Mouse (Mus musculus) hindbrain, embryonic 12.5 days (tissue): ENCODE results near the gene Nupr1. TPM values are rescaled to one million over a fixed set of nuclear protein-coding genes. Genes with fewer than 3 reads are reported as not detected.

ENCODE experiments used
- ATAC-seq: fragments of 200-750 bp; cut with Nextera tagmentation; 2 replicates; pipeline ENCODE4 v1.8.0; 2017; ENCODE audit warnings: moderate TSS enrichment; ENCODE audit not compliant: low FRiP score
- H3K27ac ChIP-seq: fragments of 300-500 bp; sonication (generic); 2 replicates; pipeline ENCODE4 v1.5.1; 2016; ENCODE audit warnings: mild to moderate bottlenecking
- H3K27me3 ChIP-seq: fragments of 300-500 bp; sonication (generic); 2 replicates; pipeline ENCODE4 v1.6.1; 2016; ENCODE audit warnings: mild to moderate bottlenecking
- H3K36me3 ChIP-seq: fragments of 300-500 bp; sonication (generic); 2 replicates; pipeline ENCODE4 v1.6.1; 2016; ENCODE audit warnings: mild to moderate bottlenecking
- H3K4me1 ChIP-seq: fragments of 300-500 bp; sonication (generic); 2 replicates; pipeline ENCODE4 v1.6.1; 2016
- H3K4me2 ChIP-seq: fragments of 300-500 bp; sonication (generic); replicated peaks from 2 replicates; pipeline ENCODE4 v1.6.1; 2016; ENCODE audit warnings: mild to moderate bottlenecking
- H3K4me3 ChIP-seq: fragments of 300-500 bp; sonication (generic); 2 replicates; pipeline ENCODE4 v1.5.1; 2016; ENCODE audit warnings: mild to moderate bottlenecking
- H3K9ac ChIP-seq: fragments of 300-500 bp; sonication (generic); 2 replicates; pipeline ENCODE4 v1.6.1; 2016; ENCODE audit warnings: mild to moderate bottlenecking, moderate library complexity
- H3K9me3 ChIP-seq: fragments of 300-500 bp; sonication (generic); replicated peaks from 2 replicates; pipeline ENCODE4 v1.6.1; 2016; ENCODE audit warnings: mild to moderate bottlenecking
- WGBS: fragments of 180-500 bp; shearing (Covaris S2); methylation state at CpG from one replicate; pipeline ENCODE4 v1.1.7; 2016; 5-methylcytosine and 5-hydroxymethylcytosine counted together
- polyA plus RNA-seq: library from polyadenylated mRNA; unstranded; fragments of >200 nt; fragmentation: Nextera tagmentation; extraction: Ambion mirVana; gene quantifications from 2 replicates; pipeline ENCODE4 v1.2.1, GENCODE M21; 2016

Gene Nupr1
- polyA plus RNA-seq, 1 experiment from 2014 or later: 3.8 TPM

DNA sequence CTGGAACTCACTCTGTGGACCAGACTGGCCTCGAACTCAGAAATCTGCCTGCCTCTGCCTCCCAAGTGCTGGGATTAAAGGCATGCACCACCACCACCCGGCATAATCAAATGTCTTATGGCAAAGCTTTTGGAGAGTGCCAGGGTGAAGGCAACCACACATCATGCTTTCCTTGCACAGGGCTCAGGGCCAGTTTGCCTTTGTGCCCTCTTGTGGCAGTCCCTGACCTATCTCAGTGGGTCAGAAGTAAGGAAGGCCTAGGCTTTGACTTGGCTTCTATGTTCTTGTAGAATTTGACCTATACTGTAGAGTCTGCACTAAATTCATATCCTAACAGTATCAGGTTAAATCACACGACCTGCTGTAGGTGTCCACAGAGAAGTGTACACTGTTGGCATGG, 14.0 kb downstream of the Nupr1 start:
- 77% methylated on average over 3 of the region's 3 CpGs for WGBS
- ATAC-seq: no peak
- no peaks in the 10 kb centered on the region for H3K36me3 ChIP-seq

DNA sequence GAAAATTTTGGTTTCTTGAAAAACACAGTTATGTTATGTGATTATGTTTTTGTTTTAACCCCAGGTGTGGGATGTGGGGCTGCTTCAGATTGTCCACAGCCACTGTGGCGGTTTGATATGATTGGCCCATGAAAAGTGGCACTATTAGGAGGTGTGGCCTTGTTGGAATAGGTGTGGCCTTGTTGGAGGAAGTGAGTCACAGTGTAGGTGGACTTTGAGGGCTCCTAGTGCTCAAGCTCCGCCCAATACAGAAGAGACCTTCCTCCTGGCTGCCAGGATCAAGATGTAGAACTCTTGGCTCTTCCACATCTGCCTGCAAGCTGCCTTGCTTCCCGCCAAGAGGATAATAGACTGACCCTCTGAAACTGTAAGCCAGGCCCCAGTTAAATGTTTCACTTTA, 17.9 kb downstream of the Nupr1 start:
- no peaks in the 10 kb centered on the region for H3K9me3 ChIP-seq
- H3K9ac ChIP-seq: no peak overlapping the region
- WGBS: 80% methylated on average over 3 of the region's 3 CpGs
- H3K4me3 ChIP-seq: no peak overlapping the region
- no peaks in the 10 kb centered on the region for H3K4me1 ChIP-seq
- H3K27me3 ChIP-seq: no peaks in the 10 kb centered on the region
- no peak overlapping the region for H3K27ac ChIP-seq
- no peak overlapping the region for H3K4me2 ChIP-seq
- ATAC-seq: no peak
- H3K36me3 ChIP-seq: no peaks in the 10 kb centered on the region

More for the DNA sequence above, 14.0 kb downstream of the Nupr1 start:
- no peaks in the 10 kb centered on the region for H3K9me3 ChIP-seq
- H3K27me3 ChIP-seq: no peaks in the 10 kb centered on the region
- no peak overlapping the region for H3K4me2 ChIP-seq
- no peak overlapping the region for H3K4me3 ChIP-seq
- no peaks in the 10 kb centered on the region for H3K4me1 ChIP-seq
- H3K9ac ChIP-seq: no peak overlapping the region
- no peak overlapping the region for H3K27ac ChIP-seq

DNA sequence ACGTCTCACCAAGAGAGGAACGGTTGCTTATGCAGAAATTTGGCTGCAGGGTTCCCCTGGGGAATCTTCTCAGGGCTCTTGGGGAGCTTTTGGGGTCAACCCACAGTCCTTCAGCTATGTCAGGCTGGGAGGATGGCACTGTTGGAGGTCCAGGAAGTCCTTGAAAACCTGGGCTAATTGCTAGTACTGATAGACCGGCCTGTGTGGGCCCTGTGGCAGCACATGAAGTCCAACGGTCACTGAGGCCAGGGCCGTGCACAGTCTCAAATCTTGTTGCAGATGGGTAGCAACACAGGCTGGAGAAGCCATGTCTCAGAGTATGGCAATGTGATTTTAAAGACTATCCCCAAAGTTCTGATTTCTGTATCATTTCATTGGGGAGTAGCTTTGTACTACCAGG, 22.9 kb downstream of the Nupr1 start:
- Histone ChIP-seq H3K9me3 (no peaks in the 10 kb centered on the region), H3K4me3 (no peak overlapping the region), H3K27me3 (no peaks in the 10 kb centered on the region), H3K4me1 (no peaks in the 10 kb centered on the region), H3K36me3 (no peaks in the 10 kb centered on the region), H3K9ac (no peak overlapping the region), H3K4me2 (no peak overlapping the region), H3K27ac (no peak overlapping the region)
- 88% methylated on average over 5 of the region's 5 CpGs for WGBS
- ATAC-seq: no peak

DNA sequence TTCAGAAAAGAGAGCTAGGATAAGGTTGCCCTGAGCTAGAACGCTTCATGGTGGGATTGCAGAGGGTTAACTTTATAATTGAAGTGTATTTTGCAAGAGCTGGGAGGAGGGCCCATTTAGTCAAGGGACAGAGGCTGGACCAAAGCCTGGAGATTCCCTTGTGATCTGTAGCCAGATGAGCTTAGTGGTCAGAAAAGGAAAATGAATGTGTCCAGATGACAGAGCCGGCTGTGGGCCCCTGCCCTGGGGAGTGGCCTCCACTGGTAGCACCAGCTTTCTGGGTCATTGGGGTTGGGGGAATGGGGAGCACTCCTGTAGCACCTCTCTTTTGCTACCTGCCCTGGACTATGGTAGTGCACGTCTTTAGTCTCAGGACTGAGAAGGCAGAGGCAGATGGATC, 23.6 kb downstream of the Nupr1 start:
- no peaks in the 10 kb centered on the region for H3K9me3 ChIP-seq
- no peak overlapping the region for H3K4me2 ChIP-seq
- 79% methylated on average over 3 of the region's 3 CpGs for WGBS
- no peak overlapping the region for H3K4me3 ChIP-seq
- no peaks in the 10 kb centered on the region for H3K4me1 ChIP-seq
- no peaks in the 10 kb centered on the region for H3K36me3 ChIP-seq
- no peak overlapping the region for H3K27ac ChIP-seq
- ATAC-seq: no peak
- H3K9ac ChIP-seq: no peak overlapping the region
- H3K27me3 ChIP-seq: no peaks in the 10 kb centered on the region

DNA sequence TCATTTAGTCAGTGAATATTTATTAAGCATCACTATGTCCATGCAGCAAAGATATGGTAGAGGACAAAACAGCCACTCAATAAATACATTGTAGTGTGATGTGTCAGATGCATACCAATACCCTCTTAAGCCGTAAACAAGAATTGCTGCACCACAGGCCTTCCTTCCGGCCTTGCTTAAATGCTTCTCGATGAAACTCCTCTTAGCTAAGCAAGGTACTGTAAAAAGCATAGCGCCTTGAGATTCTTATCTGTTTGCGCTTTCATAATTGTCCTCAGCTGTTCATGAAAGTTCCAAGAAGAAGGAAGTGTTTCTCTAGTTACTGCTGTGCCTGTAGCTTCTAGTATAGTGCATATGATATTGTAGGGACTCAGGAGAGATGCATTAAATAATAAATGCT, 24.1 kb downstream of the Nupr1 start:
- Histone ChIP-seq H3K9me3 (no peaks in the 10 kb centered on the region), H3K27me3 (no peaks in the 10 kb centered on the region), H3K4me1 (no peaks in the 10 kb centered on the region), H3K9ac (no peak overlapping the region), H3K4me3 (no peak overlapping the region), H3K4me2 (no peak overlapping the region), H3K27ac (no peak overlapping the region), H3K36me3 (no peaks in the 10 kb centered on the region)
- 93% methylated on average over 5 of the region's 5 CpGs for WGBS
- no peak for ATAC-seq

DNA sequence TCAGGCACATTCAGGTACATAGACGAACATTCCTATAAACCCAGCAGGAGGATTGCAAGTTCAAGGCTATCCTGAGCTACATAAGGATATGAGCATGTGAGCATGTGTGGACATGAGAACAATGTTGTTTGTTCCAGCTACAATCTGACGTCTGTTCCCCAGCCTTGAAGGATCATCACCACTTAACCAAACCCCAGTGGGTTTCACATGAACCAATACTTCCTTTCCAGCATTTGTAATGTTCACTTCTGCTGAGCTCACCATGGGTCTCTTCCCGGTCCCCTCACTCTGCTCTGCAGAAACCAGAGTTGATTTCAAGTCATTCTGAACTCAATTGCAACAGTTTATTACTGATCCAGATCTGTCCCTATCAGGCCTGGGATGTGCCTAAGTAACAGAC, 28.0 kb downstream of the Nupr1 start:
- no peak for ATAC-seq
- Histone ChIP-seq H3K27me3 (no peaks in the 10 kb centered on the region), H3K4me1 (no peaks in the 10 kb centered on the region), H3K4me2 (no peak overlapping the region), H3K4me3 (no peak overlapping the region), H3K36me3 (no peaks in the 10 kb centered on the region), H3K27ac (no peak overlapping the region), H3K9me3 (no peaks in the 10 kb centered on the region), H3K9ac (no peak overlapping the region)
- WGBS: 76% methylated on average over 3 of the region's 3 CpGs

DNA sequence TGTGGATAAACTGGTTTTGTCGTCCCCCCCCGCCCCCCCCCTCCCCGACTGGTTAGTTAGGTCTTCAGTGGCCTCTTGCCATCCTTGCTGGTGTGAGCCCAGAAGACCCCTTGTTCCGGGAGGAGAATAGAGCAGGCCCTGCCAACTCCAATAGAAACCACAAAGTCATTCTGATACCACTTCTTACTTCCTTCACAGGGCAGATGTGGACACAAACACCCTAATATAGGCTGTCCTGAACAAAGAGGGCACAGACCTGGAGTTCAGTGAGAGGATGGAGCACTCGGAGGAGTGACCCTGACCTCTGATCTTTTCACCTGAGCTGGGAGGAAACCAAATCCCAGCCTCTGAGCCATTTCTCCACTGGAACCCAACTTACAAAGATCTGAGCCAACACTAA, 28.8 kb downstream of the Nupr1 start:
- ATAC-seq: no peak
- Histone ChIP-seq H3K27ac (no peak overlapping the region), H3K4me3 (no peak overlapping the region), H3K36me3 (no peaks in the 10 kb centered on the region), H3K4me2 (no peak overlapping the region), H3K4me1 (no peaks in the 10 kb centered on the region), H3K27me3 (no peaks in the 10 kb centered on the region), H3K9ac (no peak overlapping the region), H3K9me3 (no peaks in the 10 kb centered on the region)
- 47% methylated on average over 5 of the region's 5 CpGs for WGBS

DNA sequence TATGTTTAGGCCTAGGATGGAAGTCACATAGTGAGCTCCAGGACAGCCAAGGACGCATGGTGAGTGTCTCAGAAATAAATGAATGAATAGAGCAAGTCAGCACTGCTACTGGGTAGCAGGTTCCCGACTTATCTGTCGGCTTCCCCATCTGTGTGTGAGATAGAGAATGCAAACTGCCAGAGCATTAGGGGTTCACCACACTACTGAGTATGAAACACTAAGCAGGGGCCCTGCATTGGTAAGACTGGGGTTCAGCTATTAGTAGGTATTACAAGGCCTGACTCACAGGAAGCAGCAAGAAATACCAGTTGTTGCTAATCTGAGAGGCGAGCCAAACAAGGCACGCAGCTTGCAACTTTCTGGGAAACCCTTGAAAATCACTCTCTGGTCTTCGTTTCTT, 31.7 kb downstream of the Nupr1 start:
- Histone ChIP-seq H3K36me3 (no peaks in the 10 kb centered on the region), H3K27me3 (no peaks in the 10 kb centered on the region), H3K4me1 (no peaks in the 10 kb centered on the region), H3K27ac (no peak overlapping the region), H3K4me2 (no peak overlapping the region), H3K9ac (no peak overlapping the region), H3K4me3 (no peak overlapping the region), H3K9me3 (no peaks in the 10 kb centered on the region)
- ATAC-seq: no peak
- 81% methylated on average over 6 of the region's 6 CpGs for WGBS

DNA sequence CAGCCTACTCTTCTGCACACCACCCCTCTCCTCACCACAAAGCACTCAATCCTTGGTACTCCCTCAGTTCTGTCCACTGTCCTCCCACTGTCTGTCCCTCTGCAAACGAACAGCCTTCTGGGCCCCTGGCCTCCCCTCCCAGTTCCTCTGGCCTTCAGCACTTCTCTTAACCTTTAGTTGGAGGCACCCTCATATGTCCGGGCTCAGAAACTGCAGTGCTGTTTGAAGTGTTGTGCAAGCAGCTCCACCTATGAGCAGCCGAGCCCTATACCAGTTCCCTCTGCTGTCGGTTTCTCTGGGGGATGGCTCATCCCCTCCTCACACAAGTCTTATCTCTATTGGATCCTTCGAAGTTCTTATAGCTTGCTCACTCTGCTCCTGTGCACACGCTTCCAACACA, 34.2 kb downstream of the Nupr1 start:
- Histone ChIP-seq H3K27me3 (no peaks in the 10 kb centered on the region), H3K4me3 (no peak overlapping the region), H3K36me3 (no peaks in the 10 kb centered on the region), H3K9ac (no peak overlapping the region), H3K27ac (no peak overlapping the region), H3K4me2 (no peak overlapping the region), H3K4me1 (no peaks in the 10 kb centered on the region), H3K9me3 (no peaks in the 10 kb centered on the region)
- WGBS: 73% methylated on average over 6 of the region's 6 CpGs
- no peak for ATAC-seq

DNA sequence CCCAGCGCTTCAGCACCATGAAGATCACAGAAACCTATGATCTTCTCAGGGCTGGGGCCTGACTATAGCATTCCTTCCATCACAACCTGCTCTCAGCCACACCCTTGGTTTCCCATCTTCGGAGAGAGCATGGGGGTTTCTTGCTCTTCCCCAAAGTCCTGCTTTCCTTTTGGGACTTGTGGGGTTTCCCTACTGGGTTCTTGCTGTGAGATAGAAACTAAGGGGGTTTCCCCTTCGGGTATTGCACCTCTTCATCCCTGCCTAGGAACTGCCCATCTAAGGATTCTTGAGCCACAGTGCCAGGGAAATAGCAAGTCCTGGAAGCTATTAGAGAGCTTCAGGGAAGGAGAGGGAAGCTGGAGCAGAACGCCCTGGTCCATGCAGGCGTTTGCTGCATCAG, 34.8 kb downstream of the Nupr1 start:
- Histone ChIP-seq H3K4me2 (no peak overlapping the region), H3K36me3 (no peaks in the 10 kb centered on the region), H3K4me1 (no peaks in the 10 kb centered on the region), H3K9ac (no peak overlapping the region), H3K27ac (no peak overlapping the region), H3K27me3 (no peaks in the 10 kb centered on the region), H3K4me3 (no peak overlapping the region), H3K9me3 (no peaks in the 10 kb centered on the region)
- ATAC-seq: no peak
- WGBS: 83% methylated on average over 5 of the region's 5 CpGs

DNA sequence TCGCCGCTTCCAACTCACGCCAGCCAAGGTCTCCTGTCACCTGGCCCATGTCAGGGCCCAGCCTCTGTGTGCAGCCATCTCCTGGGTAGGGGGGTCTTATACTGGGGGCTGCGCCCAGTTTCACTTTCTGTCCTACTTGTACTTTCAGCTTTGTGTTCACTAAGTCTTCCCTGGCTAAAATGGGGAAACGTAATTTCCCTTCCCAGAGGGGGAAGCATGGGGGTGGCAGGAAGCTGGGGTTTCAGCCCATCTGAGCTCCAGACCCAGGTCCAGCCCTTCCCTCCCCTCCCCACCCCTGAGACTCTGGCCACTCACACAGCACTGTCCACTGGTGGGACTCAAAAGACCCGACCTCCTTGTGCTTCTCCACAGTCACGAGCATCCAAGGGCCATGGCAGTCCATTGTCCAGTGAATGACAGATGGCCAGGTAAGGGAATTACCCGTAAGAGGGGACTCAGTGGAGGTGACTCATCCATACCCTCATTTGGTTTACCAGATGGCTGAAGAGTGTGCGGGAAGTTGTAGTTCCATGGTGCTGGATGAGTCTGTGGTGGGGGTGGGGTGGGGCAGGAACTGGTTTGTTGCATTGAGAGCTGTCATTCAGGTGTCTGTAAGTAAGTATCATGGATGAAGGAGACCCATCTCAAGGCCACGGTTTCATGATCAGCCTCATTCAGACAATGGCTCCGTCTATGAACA, 35.6 kb downstream of the Nupr1 start, which contains the start of gene Il27:
Gene Il27 (minus strand): TSS at position 80 of the 700 bp plus-strand sequence.
- H3K4me3 ChIP-seq: no peak within 1 kb of the TSS
- H3K9me3 ChIP-seq: no peaks in the 10 kb centered on the region
- WGBS: 86% methylated on average over 11 of the region's 11 CpGs
- no peaks in the 10 kb centered on the region for H3K27me3 ChIP-seq
- H3K27ac ChIP-seq: no peak within 1 kb of the TSS
- ATAC-seq: no peak
- H3K4me2 ChIP-seq: no peak within 1 kb of the TSS
- no peak within 1 kb of the TSS for H3K9ac ChIP-seq
- no peaks in the 10 kb centered on the region for H3K4me1 ChIP-seq
- no peaks in the 10 kb centered on the region for H3K36me3 ChIP-seq

DNA sequence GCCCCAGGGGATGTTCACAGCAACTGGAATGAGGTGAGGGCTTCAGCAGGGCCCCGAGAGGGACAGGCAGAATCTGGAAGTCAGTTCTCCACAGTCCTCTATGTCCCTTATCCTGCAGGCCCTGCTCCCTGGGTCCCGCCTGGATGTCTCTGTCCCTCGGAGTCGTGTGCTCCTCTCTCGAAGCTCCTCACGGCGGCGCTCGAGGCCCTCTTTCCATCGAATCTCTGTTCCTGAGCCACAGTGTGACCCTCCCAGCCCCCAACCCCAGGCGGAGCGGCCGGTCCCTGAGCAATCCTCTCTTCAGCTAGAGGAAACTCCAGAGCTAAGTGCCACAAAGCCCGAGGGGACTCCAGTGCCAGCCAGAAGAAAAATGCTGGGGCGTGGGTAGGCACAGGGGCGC, 42.9 kb downstream of the Nupr1 start:
- ATAC-seq: 0 out of 2 replicates have a peak, but pooled peaks have one; percentile 36
- Histone ChIP-seq H3K4me3 (no peak overlapping the region), H3K27ac (no peak overlapping the region), H3K4me1 (peaks cover 9% of the 10 kb centered on the region), H3K9me3 (no peaks in the 10 kb centered on the region), H3K4me2 (peak overlapping the region; percentile 32), H3K9ac (peak overlapping the region; percentile 32; the same call in 1 of the 2 replicates), H3K36me3 (no peaks in the 10 kb centered on the region), H3K27me3 (peaks cover 29% of the 10 kb centered on the region)
- 3% methylated on average over 16 of the region's 16 CpGs for WGBS

DNA sequence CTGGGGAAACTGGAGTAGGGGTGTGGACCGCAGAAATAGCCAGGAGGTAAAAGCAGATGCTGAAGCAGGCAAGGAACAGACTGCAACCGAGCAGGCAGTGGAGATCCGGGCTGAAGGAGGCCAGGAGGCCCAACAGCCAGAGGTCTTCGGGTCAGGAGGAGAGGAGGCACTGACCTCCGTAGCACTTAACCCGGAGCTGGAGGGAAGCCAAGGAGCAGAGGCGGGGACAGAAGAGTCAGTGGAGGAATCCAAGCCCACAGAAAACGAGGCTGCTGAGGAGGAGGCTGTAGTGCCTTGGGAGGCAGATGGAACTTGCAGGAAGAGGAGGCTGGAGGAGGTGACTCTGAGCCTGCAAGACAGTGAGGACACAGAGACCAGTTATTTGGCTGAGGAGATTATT, 43.8 kb downstream of the Nupr1 start:
- WGBS: 69% methylated on average over 8 of the region's 8 CpGs
- no peak overlapping the region for H3K4me2 ChIP-seq
- H3K4me1 ChIP-seq: peaks cover 12% of the 10 kb centered on the region
- no peak overlapping the region for H3K4me3 ChIP-seq
- no peaks in the 10 kb centered on the region for H3K36me3 ChIP-seq
- H3K9me3 ChIP-seq: no peaks in the 10 kb centered on the region
- ATAC-seq: no peak
- peaks cover 29% of the 10 kb centered on the region for H3K27me3 ChIP-seq
- no peak overlapping the region for H3K27ac ChIP-seq
- no peak overlapping the region for H3K9ac ChIP-seq
